Mouse (Mus musculus): ENCODE measurements around the gene Gm10837.

The Gm10837 gene

DNA sequence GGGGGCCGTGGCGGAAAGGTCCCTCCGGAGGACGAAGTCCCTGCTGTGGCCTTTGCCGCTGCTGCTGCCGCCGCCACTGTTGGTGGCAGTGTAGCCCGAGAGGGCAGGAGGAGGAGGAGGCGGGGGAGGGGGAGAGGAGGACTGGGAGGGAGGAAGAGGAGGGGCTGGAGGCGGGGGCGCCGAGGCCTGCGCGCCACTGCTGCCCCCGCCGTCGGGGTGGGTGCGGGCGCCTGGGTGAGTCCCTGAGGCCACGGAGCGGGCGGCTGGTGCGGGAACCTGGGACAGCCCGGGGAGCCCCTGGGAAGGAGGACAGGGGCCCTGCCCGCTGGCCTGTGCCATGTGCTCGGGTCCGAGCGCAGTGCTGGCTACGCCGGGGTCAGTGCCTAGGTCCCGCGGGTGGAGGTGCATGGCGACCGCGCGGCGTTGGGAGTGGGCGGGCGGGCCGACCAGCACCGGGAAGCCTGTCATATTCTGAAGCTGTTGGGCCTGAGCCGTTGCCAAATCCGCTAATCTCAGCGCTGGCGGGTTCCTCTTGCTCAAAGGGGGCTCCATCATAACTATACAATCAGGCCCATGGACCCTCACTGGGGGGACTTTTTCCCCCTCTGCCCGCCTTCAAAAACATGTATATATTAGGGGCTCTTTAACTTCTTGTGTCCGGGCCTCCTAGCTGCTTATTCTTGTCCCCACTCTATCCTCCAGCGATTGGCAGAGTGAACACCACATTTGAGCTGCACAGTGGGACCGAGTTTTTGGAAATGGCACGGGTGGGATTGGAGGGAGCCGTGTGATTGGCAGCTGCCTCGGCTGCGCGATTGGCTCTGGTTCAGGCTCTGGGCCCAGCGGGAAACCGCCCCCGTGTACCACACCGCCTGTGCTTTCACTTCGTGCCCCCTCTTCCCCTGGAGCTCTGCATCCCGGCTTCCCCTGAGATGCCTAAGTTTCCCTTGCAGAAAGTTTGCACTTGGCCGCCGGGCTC lies 25.3 kb upstream of the Gm10837 start, which contains the start of gene Zic5:
Zic5 (minus strand) TSS at position 915 of the 979 bp plus-strand sequence.
- DNase-seq (ENCODE audit: low spot score): no peak

DNA sequence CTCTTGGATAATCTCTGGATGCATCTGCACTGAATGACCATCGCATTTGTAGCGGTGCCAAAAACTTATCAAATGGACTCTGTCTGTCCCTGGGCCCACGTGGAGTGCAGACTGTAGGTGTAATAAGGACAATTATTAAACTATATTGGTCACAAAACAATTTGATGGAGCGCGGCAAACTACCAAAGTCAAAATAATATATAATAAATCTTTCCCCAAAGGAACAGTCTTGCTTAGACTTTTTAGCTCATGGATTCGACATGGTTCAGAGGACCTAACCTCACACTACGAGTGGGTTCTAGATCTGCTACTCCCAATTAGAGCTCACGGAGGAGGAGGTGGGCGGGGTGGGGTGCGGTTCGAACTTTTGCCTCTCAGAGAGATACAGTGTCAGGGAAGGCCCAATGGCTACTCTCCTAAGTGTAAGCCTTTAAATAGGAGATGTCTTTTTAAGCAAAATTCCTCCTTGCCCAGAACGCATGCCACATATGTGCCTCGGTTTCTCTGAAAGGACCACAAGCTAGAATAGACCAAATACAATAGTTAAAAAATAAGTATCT lies 24.4 kb upstream of the Gm10837 start:
- no peak for DNase-seq (ENCODE audit: low spot score)

DNA sequence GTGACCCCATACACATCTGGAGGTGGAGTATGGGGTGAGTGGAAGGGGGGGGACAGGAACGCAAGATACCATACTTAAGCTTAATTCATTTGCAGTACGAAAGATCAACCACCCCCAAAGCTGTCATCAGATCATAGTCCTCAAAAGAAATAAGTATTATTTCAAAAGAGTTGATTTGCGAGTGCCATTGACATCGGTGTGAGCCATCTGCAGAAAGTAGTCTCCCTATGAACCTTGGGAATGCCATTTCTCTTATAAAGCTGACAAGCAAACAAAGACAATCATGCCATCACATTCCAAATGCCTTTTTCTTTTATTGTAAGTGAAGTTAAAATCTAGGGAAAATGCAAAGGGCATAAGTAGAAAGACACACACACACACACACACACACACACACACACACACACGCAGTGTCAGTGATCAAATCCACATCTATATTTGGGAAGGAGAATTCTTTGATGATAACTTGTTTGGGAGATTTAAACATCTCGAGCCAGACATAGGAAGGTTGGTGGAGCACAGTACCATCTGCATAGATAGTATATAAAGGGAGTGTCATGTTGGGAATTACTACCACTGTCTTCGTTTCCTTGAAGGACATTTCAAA lies 23.5 kb upstream of the Gm10837 start:
- no peak for DNase-seq (ENCODE audit: low spot score)

DNA sequence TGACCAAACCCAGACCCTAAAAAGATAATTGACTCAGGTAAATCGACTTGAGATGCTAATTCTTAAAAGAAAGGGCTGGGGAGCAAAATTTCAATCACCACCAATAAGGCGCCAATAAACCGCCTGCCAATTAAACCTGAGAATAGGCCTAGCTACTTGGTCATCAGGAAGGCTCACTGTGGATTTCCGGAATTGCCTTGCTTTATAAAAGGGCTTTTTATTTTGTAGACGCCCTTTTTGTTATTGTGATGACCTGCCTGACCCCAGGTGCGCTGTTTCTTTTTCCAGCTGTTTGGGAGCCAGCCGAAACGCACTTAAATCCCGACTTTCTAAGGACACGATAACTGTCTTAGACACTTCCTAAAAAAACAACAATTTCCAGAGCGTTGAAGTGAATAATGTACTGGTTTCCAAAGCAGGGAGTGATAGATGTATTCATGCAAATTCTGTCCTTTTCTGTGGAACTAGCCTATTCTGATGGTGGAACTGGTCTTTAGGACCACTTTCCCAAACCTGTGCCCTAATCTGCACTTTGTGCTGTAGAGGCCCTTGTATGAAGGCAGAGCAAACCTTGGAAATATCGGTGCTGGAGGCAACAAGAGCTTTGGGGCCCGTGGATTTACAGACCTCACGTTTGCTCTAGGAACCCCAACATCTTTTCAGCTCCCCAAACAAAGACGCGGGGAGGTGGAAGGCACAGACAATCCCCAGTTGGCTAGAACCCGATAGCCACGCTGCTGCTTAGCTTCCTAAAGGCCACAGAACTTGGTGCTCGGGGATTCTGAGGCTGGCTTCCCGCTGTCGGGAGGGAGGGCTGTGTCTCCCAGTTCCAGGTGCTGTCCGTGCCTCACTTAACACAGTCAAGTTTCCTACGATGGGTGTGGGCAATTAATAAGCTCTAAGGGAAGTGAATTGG lies 22.2 kb upstream of the Gm10837 start:
- no peak for DNase-seq (ENCODE audit: low spot score)

DNA sequence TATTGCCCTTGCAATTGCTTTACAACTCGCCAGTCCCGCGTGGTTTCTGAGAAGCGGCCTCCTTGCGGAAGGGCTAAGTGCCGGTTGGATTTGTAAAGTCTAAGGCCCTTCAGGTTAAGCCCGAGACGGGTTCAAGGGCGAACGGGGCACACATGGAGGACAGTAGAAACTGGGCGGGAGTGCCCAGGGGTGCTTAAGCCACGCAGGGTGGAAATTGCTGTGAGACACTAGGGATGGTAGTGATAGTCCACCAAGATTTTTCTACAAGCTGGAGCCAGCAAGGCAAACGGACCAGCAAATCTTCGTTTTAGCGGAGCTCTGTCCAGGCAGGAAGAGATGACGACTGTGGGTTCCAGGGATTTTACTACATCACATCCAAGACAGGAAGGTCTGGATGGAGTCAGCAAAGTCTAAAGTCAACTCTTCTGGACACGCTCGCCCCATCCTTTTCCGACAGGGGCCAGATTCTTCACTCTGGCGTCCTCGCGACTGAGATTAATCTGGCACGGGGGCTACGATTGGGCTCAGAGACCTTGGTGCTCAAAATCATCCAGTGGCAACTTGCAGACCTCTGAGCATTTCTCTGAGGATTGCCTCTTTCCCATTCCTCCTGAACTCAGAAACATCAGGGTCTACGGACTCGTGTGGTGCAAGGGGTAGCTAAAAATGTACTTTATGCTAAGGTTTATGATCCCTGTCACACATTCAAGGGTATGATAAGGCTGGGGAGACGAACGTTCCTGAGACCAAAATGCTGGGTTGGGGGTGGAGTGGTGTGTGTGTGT lies 21.2 kb upstream of the Gm10837 start:
- no peak for DNase-seq (ENCODE audit: low spot score)

DNA sequence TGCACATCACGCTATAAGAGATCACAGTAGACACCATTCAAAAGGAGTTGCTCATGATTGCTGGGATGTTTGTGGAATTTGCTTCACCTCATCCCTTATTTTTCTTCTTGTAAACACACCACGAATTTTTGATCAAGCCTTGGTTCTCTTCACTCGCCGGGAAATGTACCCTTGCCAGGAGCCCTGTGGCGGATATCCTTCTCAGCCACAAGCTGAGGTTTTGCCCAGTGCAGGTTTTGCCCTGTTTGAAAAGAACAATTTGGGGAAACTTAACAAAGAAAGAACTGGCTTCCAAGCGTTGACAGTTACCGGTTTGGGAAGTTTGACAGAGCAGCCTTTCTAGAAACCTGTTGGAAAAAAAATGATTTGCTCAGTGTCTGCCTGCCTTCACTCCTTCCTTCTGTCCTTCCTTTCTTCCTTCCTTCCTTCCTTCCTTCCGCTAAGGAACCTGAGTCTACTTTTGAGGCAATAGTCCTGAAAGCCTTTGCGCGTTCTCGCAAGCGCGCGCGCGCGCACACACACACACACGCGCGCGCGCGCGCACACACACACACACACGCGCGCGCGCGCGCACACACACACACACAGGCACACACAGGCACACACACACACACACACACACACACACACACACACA lies 18.8 kb upstream of the Gm10837 start:
- DNase-seq (ENCODE audit: low spot score): no peak

DNA sequence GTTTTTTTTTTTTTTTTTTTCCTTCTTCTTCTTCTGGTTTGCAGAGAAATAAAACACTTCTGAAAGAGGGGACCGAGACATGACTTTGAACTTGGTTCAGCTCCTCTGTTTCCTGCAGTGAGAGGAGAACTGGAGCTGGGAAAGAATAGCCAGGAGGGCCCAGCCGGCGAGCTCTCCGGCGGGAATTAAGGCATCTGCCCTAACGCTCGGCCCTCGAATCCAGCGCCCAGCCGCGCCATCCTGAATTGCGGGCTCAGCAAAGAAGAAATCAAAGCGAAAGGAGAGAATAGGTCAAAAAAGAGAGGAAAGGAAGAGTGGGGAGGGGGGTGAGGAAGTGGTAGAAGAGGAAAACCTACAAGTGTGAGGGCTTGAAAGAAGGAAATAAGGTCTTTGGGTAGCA lies 18.2 kb upstream of the Gm10837 start:
- no peak for DNase-seq (ENCODE audit: low spot score)

DNA sequence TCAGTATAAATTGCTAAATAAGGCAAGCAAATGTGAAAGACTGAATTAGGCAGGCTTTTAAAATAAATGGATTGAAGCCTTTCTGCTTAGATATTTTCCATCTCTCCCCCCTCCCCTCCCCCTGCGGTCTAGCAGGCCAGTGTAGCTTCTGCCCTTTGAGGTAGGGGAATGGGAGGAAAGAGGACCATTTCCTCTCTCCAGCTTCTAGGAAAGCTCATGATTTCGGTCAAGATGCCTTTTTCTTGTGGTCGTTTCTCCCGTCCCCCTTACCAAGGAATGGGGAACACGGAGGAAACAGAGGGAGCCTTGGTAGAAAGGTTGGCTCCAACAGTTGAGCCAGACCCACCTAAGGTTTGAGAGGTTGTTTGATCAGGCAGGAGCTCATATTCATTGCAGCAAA lies 17.7 kb upstream of the Gm10837 start:
- DNase-seq (ENCODE audit: low spot score): no peak

DNA sequence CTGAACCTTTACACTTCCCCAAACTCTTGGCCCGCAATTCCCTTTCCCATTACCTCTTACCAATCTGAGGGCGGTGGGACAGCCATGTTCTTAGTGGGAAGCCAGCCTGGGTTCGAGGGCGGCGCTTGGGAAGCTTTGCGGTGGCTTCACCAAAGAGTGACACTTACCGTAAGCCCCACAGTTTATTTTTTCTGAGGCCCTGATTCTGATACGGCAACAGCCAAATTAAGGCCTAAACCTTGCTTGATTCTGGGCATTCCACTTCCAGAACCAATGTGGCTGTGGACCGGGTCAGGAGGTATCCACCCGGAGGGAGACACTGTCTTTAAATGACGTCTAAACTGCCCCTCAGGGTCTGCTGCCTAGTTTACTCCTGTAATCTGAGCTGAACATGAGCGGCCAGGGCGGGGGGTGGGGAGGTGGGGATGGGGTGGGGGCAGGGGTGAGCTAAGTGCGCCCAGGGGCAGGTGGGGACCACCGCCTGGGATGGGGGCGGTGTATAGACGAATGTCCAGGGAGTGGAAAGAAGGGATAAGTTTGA lies 17.1 kb upstream of the Gm10837 start:
- DNase-seq (ENCODE audit: low spot score): no peak

DNA sequence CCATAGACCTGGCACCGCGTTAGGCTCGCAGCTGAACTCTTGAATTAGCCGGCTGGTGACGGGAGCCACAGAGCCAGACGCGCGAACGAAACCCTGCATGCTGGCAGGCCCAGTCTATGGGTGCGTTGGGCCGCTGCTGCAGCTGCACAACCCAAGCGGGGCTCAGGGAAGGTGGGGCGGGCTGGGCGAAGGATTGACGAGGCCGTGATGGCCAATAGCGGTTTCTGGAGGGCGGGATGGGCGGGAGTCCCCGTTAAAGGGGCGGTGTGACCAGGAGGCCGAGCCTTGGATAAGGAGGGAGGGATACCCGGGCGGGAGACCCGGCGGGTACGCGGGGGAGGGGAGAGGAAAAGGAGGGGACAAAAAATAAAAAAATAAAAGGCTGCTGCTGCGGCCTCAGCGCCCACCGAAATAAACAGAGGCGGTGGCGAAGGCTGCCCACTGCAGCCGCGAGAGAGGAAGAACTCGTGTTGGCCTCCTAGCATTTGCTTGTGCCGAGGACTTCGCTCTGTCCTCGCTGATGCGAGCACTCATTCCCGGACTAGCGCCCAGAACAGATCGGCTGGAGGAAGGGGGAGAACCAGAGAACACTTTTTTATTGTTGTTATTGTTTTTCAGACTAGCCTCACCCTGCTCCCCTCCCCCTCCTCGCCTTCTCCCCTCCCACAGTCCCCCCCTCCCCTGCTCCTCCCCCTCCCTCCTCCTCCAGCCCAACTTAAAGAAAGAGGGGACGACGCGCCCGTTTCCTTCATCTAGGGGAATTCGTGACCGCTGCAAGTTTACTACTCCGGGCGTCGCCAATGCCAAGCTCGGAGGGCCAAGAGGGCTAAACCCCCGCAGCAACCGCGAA lies 16.1 kb upstream of the Gm10837 start:
- DNase-seq (ENCODE audit: low spot score): no peak

DNA sequence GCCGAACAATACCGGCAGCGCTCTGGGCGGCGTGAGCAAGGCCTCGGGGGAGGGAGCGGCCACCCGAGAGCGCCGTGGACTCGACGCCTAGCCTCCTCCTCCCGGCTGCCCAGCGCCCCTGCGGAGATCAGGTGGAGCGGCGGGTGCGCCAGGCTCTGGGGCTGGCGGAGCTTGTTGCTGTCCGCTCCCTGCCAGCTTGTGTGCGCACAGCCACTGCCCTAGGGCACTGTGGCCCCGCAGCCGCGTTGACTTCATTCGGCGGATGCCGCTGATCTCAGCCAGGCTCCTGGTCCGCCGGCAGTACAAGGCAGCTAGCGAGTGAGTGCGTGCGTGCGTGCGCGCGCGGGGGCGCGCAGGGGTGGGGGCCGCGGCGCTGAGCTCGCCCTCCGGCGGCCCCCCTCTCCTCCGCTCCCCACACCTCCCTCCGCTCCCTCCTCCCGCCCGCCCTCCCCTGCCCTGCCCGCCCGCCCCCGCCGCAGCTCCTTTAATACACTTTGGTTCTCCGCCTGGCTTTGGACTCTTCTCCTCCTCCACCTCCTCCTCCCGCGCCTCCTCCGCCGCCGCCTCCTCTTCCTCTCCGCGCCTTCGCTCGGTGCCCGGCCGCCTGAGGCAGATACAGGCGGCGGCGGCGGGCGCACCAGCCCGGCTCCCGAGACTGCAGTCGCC lies 15.4 kb upstream of the Gm10837 start, which contains the start of gene Zic2:
Zic2 (plus strand) TSS at position 545 of the 666 bp plus-strand sequence.
- no peak for DNase-seq (ENCODE audit: low spot score)

DNA sequence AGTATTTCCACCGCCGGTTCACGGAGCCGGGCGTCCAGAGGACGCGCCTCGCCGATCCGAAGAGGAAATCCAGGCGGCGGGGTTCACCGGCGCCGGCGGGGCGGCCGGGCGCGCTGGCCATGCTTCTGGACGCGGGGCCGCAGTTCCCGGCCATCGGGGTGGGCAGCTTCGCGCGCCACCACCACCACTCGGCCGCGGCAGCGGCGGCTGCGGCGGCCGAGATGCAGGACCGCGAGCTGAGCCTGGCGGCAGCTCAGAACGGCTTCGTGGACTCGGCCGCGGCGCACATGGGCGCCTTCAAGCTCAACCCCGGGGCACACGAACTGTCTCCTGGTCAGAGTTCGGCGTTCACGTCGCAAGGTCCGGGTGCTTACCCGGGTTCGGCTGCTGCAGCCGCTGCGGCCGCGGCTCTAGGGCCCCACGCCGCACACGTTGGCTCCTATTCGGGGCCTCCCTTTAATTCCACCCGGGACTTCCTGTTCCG lies 14.8 kb upstream of the Gm10837 start:
- no peak for DNase-seq (ENCODE audit: low spot score)

DNA sequence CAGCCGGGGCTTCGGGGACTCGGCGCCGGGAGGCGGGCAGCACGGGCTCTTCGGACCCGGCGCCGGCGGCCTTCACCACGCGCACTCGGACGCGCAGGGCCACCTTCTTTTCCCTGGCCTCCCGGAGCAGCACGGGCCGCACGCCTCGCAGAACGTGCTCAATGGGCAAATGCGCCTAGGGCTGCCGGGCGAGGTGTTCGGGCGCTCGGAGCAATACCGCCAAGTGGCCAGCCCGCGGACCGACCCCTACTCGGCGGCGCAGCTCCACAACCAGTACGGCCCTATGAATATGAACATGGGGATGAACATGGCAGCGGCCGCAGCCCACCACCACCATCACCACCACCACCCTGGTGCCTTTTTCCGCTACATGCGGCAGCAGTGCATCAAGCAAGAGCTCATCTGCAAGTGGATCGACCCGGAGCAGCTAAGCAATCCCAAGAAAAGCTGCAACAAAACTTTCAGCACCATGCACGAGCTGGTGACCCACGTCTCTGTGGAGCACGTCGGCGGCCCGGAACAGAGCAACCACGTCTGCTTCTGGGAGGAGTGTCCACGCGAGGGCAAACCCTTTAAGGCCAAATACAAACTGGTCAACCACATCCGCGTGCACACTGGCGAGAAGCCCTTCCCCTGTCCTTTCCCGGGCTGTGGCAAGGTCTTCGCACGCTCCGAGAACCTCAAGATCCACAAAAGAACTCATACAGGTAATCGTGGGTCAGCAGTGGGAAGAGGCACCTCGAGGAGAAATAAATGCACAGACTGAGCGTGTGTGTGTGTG lies 14.2 kb upstream of the Gm10837 start:
- DNase-seq (ENCODE audit: low spot score): no peak

DNA sequence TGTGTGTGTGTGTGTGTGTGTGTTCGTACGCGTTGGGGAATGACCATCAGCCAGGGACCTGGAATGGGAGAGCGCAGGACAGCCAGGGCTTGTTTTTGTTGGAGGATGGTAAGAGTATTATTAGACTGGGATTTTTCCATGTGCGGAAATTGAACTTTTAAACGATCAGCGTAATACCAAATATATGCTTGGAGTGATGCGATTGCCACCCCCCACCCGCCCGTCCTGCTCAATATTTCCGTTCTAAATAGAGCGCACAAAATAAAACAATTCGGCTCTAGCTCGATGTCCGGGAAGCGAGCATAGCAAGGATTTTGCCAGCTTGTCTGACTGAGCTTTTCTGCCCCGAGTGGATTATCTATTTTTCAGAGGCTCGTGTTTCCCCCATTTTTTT lies 13.6 kb upstream of the Gm10837 start:
- no peak for DNase-seq (ENCODE audit: low spot score)

DNA sequence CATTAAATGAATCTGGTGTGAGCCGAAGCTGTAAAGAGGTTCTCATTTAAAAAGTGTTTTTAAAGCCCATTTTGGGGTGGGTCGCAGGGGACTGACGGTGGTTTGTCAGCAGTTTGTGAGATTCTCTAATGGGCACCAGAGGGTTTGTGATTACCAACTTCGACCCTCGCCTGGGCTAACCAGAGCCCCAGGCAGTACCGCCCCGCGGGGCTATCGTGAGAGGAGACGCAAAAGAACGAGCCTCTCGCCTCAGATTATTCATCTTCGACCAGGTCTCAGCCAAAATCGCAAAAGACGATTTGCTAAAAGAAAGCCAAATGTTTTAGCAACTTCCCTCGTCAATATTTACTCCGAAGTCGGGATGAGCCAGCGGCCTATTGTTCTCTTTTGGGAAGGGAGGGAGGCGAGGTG lies 13.1 kb upstream of the Gm10837 start:
- DNase-seq (ENCODE audit: low spot score): no peak

DNA sequence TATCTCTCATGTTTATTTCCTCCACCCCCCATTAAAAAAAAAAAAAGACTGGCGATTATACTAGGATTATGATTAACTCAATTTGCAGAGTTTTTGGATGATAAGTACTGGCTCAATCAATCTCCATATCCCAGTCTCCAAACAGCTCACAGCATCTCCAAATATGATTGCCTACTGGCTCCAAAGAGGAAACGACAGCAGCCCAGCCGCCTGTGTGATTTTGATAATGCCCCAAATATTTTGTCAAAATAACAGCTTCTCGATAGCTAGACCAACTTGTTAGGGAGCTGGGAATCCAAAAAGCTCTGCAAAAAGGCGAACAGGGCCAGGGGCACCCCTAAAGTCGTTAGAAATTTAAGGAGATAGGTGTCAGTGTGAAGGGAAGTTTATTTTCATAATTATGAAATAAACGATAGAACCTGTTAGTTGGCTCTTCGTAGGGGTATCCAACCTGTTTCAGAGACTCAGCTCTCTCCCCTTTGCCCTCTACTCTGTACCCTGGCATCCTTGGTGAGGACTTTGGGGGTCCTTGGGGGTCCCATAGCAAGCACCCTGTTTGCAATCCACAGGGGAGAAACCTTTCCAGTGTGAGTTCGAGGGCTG lies 12.3 kb upstream of the Gm10837 start:
- no peak for DNase-seq (ENCODE audit: low spot score)

DNA sequence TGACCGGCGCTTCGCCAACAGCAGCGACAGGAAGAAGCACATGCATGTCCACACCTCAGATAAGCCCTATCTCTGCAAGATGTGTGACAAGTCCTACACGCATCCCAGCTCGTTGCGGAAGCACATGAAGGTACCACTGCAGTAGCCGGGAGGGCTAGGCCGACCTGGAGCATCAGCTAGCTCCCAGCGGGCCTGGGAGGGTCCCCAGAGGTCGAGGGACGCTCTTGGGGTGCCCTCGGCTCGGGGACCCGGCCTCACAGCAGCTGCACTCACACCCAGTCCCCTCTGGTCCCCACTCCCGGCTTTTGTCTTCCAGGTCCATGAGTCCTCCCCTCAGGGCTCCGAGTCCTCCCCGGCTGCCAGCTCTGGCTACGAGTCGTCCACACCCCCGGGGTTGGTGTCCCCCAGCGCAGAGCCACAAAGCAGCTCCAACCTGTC lies 11.8 kb upstream of the Gm10837 start:
- no peak for DNase-seq (ENCODE audit: low spot score)
